Mouse (Mus musculus): ENCODE measurements around the gene Ncapg2. TPM values are rescaled to one million over a fixed set of nuclear protein-coding genes. Genes with fewer than 3 reads are reported as not detected.

Gene Ncapg2
- polyA plus RNA-seq, 1 experiment, result 49.5 TPM

DNA sequence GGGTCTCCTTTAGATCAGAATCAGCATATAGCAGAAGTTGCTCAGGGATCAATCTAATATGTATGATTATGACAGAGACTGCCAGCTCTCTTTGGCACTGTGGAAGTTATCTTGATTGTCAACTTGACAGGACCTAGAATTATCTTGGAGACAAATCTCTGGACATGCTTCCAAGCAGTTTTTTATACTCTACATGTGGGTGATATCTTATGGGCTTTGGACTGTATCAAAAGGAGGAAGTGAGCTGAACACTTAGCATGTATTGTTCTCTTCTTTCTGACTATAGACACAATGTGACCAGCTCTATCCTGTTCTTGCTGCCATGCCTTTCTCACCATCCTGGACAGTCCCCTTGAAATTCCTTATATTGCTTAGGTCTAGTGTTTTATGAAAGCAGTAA is 68.6 kb downstream of the Ncapg2 start:
- H3K9ac ChIP-seq (ENCODE audit: low read depth, poor library complexity, severe bottlenecking), result no peak overlapping the region
- H3K4me1 ChIP-seq (ENCODE audit: control insufficient read depth, insufficient read depth, low read length), result no peaks in the 10 kb centered on the region
- H3K9me3 ChIP-seq (replicated peaks; ENCODE audit: control insufficient read depth, insufficient read depth, low read length, poor library complexity, severe bottlenecking), result no peaks in the 10 kb centered on the region
- no peak overlapping the region for H3K4me3 ChIP-seq (ENCODE audit: low read depth, low read length)
- H3K27me3 ChIP-seq (ENCODE audit: control insufficient read depth, insufficient read depth, low read length, poor library complexity, severe bottlenecking), result no peaks in the 10 kb centered on the region
- no peaks in the 10 kb centered on the region for H3K36me3 ChIP-seq (ENCODE audit: control insufficient read depth, insufficient read depth, low read length, poor library complexity, severe bottlenecking)
- TF ChIP-seq CTCF (IDR thresholded peaks at IDR 0.05; ENCODE audit: low read depth, low read length), result no peak
- no peak for TF ChIP-seq POLR2A (IDR thresholded peaks at IDR 0.05; ENCODE audit: insufficient read depth, low read length)
- no peak for TF ChIP-seq EP300 (IDR thresholded peaks at IDR 0.05; ENCODE audit: insufficient read depth, low read depth, low read length)
- H3K27ac ChIP-seq (ENCODE audit: insufficient read depth, low read length), result no peak overlapping the region

GRCm38 (mm10) chr12:116474676-116475075 is 69.5 kb downstream of the Ncapg2 start:
- Histone ChIP-seq H3K9me3 (replicated peaks; ENCODE audit: control insufficient read depth, insufficient read depth, low read length, poor library complexity, severe bottlenecking) (no peaks in the 10 kb centered on the region), H3K27me3 (ENCODE audit: control insufficient read depth, insufficient read depth, low read length, poor library complexity, severe bottlenecking) (no peaks in the 10 kb centered on the region), H3K4me1 (ENCODE audit: control insufficient read depth, insufficient read depth, low read length) (no peaks in the 10 kb centered on the region), H3K4me3 (ENCODE audit: low read depth, low read length) (no peak overlapping the region), H3K27ac (ENCODE audit: insufficient read depth, low read length) (no peak overlapping the region), H3K9ac (ENCODE audit: low read depth, poor library complexity, severe bottlenecking) (no peak overlapping the region), H3K36me3 (ENCODE audit: control insufficient read depth, insufficient read depth, low read length, poor library complexity, severe bottlenecking) (no peaks in the 10 kb centered on the region)
- no peak for TF ChIP-seq POLR2A (IDR thresholded peaks at IDR 0.05; ENCODE audit: insufficient read depth, low read length)
- TF ChIP-seq EP300 (IDR thresholded peaks at IDR 0.05; ENCODE audit: insufficient read depth, low read depth, low read length), result no peak
- TF ChIP-seq CTCF (IDR thresholded peaks at IDR 0.05; ENCODE audit: low read depth, low read length), result no peak

DNA sequence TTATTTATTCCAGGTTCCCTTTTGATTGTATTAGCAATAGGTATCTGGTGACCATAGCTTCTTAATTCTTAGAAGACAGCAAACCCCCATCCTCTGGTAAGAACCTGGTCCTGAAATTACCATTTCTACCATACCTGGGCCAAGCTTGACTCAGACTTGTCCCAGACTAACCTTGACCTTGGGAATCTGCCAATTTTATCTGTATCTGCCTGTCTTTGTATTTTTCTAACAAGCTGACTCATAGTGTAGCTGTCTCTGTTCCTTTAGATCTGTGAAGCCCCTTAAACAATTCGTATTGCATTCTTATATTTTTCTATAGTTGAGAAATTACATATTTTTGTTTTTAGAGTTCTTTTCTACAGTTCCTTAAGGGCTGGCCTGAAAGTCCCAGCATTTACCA is 73.6 kb downstream of the Ncapg2 start:
- no peaks in the 10 kb centered on the region for H3K4me1 ChIP-seq (ENCODE audit: control insufficient read depth, insufficient read depth, low read length)
- no peaks in the 10 kb centered on the region for H3K36me3 ChIP-seq (ENCODE audit: control insufficient read depth, insufficient read depth, low read length, poor library complexity, severe bottlenecking)
- H3K4me3 ChIP-seq (ENCODE audit: low read depth, low read length), result no peak overlapping the region
- H3K9ac ChIP-seq (ENCODE audit: low read depth, poor library complexity, severe bottlenecking), result no peak overlapping the region
- no peak overlapping the region for H3K27ac ChIP-seq (ENCODE audit: insufficient read depth, low read length)
- no peaks in the 10 kb centered on the region for H3K27me3 ChIP-seq (ENCODE audit: control insufficient read depth, insufficient read depth, low read length, poor library complexity, severe bottlenecking)
- no peak for TF ChIP-seq EP300 (IDR thresholded peaks at IDR 0.05; ENCODE audit: insufficient read depth, low read depth, low read length)
- TF ChIP-seq POLR2A (IDR thresholded peaks at IDR 0.05; ENCODE audit: insufficient read depth, low read length), result no peak
- no peak for TF ChIP-seq CTCF (IDR thresholded peaks at IDR 0.05; ENCODE audit: low read depth, low read length)
- H3K9me3 ChIP-seq (replicated peaks; ENCODE audit: control insufficient read depth, insufficient read depth, low read length, poor library complexity, severe bottlenecking), result no peaks in the 10 kb centered on the region

DNA sequence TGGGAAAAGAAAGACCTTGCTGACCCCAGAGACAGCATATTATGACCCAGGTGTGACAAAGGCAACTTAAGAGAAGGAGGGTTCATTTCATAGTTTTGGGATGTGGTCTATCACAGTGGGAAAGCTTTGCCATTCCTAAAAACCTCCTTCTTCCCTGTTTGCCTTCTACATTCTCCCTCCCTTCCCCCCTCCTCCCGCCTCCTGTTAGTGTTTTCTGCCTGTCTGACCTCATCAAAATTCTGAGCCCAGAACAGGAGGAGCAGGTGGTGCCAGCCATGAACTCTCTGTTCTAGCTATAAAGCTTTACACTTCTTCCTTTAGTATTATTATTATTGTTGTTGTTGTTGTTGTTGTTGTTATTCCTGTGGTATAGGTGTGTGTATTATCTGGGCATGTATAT is 76.7 kb downstream of the Ncapg2 start:
- H3K36me3 ChIP-seq (ENCODE audit: control insufficient read depth, insufficient read depth, low read length, poor library complexity, severe bottlenecking), result no peaks in the 10 kb centered on the region
- no peaks in the 10 kb centered on the region for H3K4me1 ChIP-seq (ENCODE audit: control insufficient read depth, insufficient read depth, low read length)
- no peaks in the 10 kb centered on the region for H3K9me3 ChIP-seq (replicated peaks; ENCODE audit: control insufficient read depth, insufficient read depth, low read length, poor library complexity, severe bottlenecking)
- no peak for TF ChIP-seq POLR2A (IDR thresholded peaks at IDR 0.05; ENCODE audit: insufficient read depth, low read length)
- TF ChIP-seq EP300 (IDR thresholded peaks at IDR 0.05; ENCODE audit: insufficient read depth, low read depth, low read length), result no peak
- H3K27ac ChIP-seq (ENCODE audit: insufficient read depth, low read length), result no peak overlapping the region
- H3K4me3 ChIP-seq (ENCODE audit: low read depth, low read length), result no peak overlapping the region
- no peaks in the 10 kb centered on the region for H3K27me3 ChIP-seq (ENCODE audit: control insufficient read depth, insufficient read depth, low read length, poor library complexity, severe bottlenecking)
- H3K9ac ChIP-seq (ENCODE audit: low read depth, poor library complexity, severe bottlenecking), result no peak overlapping the region

DNA sequence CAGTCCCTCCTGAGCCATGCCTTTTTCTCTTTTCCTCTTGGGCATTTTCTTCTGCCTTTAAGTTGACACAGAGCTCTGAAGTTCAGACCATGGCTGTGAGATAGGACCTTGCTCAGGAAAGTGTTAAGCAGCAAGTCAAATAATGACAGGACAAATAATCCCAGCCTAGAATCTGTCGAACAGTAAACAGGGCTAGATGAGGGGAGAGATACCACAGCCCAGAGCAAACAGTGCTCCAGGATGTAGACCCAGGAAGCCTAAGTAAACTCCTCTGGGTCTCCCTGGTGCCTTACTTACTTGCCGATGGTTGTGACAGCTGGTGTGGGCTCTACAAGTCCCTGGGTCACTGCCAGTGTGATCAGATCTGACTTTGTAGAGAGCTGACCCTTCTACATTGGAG is 78.4 kb downstream of the Ncapg2 start:
- no peak for TF ChIP-seq EP300 (IDR thresholded peaks at IDR 0.05; ENCODE audit: insufficient read depth, low read depth, low read length)
- TF ChIP-seq CTCF (IDR thresholded peaks at IDR 0.05; ENCODE audit: low read depth, low read length), result no peak
- no peak for TF ChIP-seq POLR2A (IDR thresholded peaks at IDR 0.05; ENCODE audit: insufficient read depth, low read length)
- no peak overlapping the region for H3K27ac ChIP-seq (ENCODE audit: insufficient read depth, low read length)
- no peak overlapping the region for H3K9ac ChIP-seq (ENCODE audit: low read depth, poor library complexity, severe bottlenecking)
- H3K4me3 ChIP-seq (ENCODE audit: low read depth, low read length), result no peak overlapping the region
- no peaks in the 10 kb centered on the region for H3K36me3 ChIP-seq (ENCODE audit: control insufficient read depth, insufficient read depth, low read length, poor library complexity, severe bottlenecking)
- no peaks in the 10 kb centered on the region for H3K4me1 ChIP-seq (ENCODE audit: control insufficient read depth, insufficient read depth, low read length)
- no peaks in the 10 kb centered on the region for H3K27me3 ChIP-seq (ENCODE audit: control insufficient read depth, insufficient read depth, low read length, poor library complexity, severe bottlenecking)
- H3K9me3 ChIP-seq (replicated peaks; ENCODE audit: control insufficient read depth, insufficient read depth, low read length, poor library complexity, severe bottlenecking), result no peaks in the 10 kb centered on the region

GRCm38 (mm10) chr12:116484991-116485390 is 79.8 kb downstream of the Ncapg2 start:
- Histone ChIP-seq H3K4me1 (ENCODE audit: control insufficient read depth, insufficient read depth, low read length) (no peaks in the 10 kb centered on the region), H3K36me3 (ENCODE audit: control insufficient read depth, insufficient read depth, low read length, poor library complexity, severe bottlenecking) (no peaks in the 10 kb centered on the region), H3K4me3 (ENCODE audit: low read depth, low read length) (no peak overlapping the region), H3K9me3 (replicated peaks; ENCODE audit: control insufficient read depth, insufficient read depth, low read length, poor library complexity, severe bottlenecking) (no peaks in the 10 kb centered on the region), H3K27ac (ENCODE audit: insufficient read depth, low read length) (no peak overlapping the region), H3K27me3 (ENCODE audit: control insufficient read depth, insufficient read depth, low read length, poor library complexity, severe bottlenecking) (no peaks in the 10 kb centered on the region), H3K9ac (ENCODE audit: low read depth, poor library complexity, severe bottlenecking) (no peak overlapping the region)
- TF ChIP-seq POLR2A (IDR thresholded peaks at IDR 0.05; ENCODE audit: insufficient read depth, low read length), result no peak
- TF ChIP-seq CTCF (IDR thresholded peaks at IDR 0.05; ENCODE audit: low read depth, low read length), result no peak
- no peak for TF ChIP-seq EP300 (IDR thresholded peaks at IDR 0.05; ENCODE audit: insufficient read depth, low read depth, low read length)
